Mouse (Mus musculus) cerebellum, adult 2 months (tissue): ENCODE results near the gene Strip2.

ENCODE experiments used
- CTCF ChIP-seq: fragments of 200-500 bp; IDR thresholded peaks from 2 replicates; pipeline ENCODE4 v1.5.1; 2011; ENCODE audit warnings: low read depth, mild to moderate bottlenecking, control low read depth, low read length, moderate library complexity, borderline replicate concordance; ENCODE audit not compliant: insufficient read depth
- POLR2A ChIP-seq: fragments of 200-500 bp; IDR thresholded peaks from 2 replicates; pipeline ENCODE4 v1.6.1; 2011; ENCODE audit warnings: low read length, control low read depth, borderline replicate concordance; ENCODE audit not compliant: insufficient read depth

DNA sequence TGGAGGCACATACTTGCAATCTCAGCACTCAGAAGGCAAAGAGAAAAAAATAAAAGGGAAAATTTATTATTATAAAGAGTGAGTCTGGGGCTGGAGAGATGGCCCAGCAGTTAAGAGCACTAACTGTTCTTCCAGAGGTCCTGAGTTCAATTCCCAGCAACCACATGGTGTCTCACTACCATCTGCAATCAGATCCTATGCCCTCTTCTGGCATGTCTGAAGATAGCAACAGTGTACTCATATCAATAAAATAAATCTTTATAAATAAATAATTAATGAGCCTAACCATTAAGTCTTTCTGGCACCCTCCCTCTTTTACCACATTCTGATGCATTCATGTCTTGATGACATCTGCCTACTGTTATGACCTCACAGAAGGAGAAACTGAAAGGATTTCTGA, 65.0 kb downstream of the Strip2 start:
- no peak for TF ChIP-seq POLR2A
- no peak for TF ChIP-seq CTCF
